Mouse (Mus musculus) erythroblast, adult 5-6 weeks (primary cell): ENCODE results near the gene Stard9. TPM values are rescaled to one million over a fixed set of nuclear protein-coding genes. Genes with fewer than 3 reads are reported as not detected.
A peak's percentile ranks its signal among the peaks of the same experiment; 100 is the strongest.
"Not testable (repeated sequence)": the region's sequence is repeated elsewhere in the genome, so short reads cannot be mapped to it uniquely, and the experiment has no call there.

Experiments
- ATAC-seq: replicated peaks from 2 replicates; pipeline ENCODE4 v1.8.0; 2016; ENCODE audit warnings: moderate number of reproducible peaks, mild to moderate bottlenecking, moderate TSS enrichment, inconsistent platforms; ENCODE audit not compliant: poor library complexity, low FRiP score, severe bottlenecking
- total RNA-seq, 2 experiments: library from RNA; stranded (forward) in 1 of 2; stranded (reverse) in 1 of 2; fragments of 150-400 nt in 1 of 2; fragments of 200-764, 138-1000 nt in 1 of 2; gene quantifications; 2 replicates each; pipeline versions ENCODE4 v1.2.3 to v1.2.4; 2015 to 2017; ENCODE audit warnings: low replicate concordance in 2 of 2

The Stard9 gene
- total RNA-seq, 2 experiments from 2014 or later: 0.94 to 7.1 TPM

DNA sequence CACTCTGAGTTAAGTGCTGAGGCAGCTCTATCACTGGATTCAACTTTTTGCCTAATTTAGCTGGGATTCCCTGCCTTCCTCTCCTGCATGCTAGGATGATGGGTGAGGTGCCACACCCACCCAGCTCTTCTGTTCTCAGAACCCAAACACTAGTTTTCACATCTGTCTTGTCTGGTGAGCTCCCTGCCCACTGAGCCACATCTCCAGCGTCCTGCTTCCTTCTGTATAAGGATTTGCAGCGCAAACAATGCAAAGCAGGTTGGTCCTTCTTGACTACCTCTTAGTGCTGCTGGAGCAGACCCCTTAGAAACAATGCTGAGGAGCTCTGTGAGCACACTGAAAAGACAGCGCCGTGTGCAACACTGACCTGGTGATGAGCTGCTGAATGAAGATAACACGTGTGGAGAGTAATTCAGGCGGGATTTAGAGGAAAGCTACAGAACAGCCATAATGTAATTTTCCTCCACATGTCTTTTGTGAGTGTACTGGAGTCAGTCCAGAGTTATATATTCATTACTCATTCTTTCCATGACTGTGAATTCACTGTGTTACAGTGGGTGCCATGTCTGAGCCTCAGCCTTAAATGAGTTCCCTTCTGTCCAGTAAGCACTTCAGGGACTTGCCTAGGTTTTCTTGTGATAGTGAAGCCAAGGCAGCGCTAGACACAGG lies 23.5 kb downstream of the Stard9 start:
- no peak for ATAC-seq

DNA sequence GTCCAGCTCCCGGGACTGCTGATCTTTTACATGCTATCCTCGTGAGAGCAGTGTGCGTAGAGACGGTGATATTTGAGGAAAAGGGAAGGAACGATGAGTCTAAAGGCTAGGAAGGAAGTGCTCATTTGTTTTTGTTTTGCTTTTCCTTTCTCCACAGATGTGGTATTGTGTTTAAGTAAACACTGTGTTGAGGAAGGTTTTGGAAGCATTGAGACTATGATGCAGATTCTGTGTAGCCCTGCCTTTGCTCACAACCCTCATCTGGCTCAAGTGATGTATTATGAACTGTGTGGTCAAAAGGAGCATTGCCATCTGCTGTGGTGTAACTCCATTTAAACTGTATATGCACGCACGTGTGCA lies 24.0 kb downstream of the Stard9 start:
- ATAC-seq: no peak

DNA sequence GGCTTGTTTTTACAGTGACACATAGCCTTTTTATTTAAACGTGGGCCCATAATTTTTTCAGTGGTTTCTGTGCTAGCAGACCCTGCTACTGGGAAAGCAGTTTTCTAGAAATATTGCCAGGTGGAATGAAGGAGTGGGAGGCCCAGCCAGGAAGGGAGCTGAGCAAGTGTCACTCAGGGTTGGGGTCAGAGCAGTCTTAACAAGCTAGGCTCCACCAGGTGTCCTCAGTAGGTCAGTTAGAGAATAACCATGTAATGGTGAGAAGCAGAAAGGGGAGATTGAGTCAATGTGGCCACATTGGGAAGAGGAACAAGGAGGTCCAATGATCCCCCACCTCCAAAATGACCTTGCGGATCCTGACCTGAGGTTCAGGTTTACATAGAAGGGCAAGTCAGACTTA lies 25.8 kb downstream of the Stard9 start:
- ATAC-seq: no peak

DNA sequence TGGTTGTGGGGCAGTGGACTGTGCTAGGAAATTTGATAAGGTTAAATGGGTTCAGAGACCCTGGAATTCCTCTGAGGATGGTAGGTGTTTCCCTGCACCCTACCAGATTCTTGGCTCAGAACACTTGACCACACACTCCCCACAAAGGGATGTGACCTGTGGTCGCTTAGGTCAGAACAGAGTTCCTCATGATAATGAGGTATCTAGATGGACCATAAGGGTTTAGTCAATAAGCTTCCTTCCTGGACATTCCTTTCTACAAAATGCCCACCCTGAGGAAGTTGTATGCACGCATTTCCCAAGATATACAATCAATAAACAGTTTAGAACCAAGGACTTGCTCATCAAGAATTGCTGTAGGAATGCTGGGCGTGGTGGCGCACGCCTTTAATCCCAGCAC lies 27.0 kb downstream of the Stard9 start:
- no peak for ATAC-seq

DNA sequence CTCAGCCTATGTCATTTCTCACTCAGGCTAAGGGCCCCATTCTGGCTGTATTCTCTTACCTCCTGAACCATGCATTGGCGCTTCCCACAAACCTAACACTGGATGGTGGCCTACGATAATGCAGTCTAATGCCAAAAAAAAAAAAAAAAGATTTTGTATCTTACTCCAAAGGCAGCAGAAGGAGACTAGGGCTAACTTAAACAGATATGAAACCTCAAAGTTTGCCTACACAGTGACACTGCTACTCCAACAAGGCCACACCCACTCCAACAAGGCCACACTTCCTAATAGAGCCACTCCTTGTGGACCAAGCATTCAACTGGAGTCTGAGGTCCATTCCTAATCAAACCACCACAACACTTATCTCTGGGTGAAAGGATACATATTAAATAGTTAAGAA lies 27.8 kb downstream of the Stard9 start:
- no peak for ATAC-seq

DNA sequence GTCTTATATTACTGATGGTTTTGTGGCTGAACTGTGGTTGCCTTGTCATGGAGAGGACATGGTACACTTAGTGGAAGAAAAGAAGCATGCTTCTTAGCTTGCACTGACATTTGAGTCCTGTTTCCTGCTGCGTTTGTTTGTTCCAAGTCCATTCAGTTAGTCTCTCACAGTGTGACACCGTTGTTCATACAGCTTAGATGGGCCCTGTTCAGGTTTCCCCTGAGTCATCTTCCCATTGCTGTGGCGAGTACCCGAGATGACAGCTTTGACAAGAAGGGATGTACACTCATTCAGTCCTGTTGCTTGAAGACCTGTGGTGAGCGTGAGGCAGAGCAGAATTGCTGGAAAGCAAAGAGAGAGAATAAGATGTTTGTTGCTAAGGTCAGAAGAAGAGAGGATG lies 29.6 kb downstream of the Stard9 start:
- no peak for ATAC-seq

DNA sequence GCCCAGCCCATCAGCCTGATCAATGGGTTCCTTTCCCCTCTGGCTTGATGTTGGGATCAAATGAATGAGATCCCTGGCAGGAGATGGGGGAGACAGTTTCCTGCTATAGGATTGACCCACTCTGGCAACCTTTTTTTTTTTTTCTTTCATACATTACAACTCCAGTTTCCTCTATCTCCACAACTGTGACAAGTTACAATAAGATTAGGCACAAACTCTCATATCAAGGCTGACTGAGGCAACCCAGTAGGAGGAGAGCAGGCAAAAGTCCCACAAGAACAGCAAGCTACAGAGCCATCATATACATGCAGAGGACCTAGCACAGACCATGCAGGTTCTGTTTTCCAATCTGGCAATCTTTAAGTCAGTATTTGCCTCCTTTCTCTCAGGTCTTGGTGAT lies 30.4 kb downstream of the Stard9 start:
- no peak for ATAC-seq

DNA sequence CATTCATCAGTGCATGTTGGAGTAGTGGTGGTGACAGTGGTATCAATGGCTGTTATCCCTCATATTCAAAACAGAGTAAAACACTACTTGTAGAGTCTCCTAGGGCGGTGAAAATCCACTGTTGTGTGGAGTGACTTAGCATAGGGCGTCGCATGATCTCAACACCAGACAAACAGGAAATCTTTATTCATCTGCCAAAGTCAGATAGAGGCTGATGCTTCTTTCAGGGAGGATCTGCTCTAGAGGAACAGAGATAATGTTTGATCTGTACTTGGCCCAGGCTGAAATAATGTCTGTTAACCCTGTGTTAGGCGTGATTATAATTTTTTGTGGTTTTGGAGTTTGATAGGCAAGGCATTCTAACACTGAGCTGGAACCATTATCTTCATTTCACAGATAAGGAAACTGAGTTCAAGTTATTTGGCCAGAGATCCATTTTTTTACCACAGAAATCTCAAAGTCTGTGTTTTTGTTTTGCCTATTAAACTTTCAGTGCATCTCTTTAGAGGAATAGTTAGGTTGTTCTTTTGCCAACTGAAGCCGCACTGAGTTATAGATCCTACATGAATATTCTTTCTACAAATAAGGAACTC lies 31.7 kb downstream of the Stard9 start:
- no peak for ATAC-seq

DNA sequence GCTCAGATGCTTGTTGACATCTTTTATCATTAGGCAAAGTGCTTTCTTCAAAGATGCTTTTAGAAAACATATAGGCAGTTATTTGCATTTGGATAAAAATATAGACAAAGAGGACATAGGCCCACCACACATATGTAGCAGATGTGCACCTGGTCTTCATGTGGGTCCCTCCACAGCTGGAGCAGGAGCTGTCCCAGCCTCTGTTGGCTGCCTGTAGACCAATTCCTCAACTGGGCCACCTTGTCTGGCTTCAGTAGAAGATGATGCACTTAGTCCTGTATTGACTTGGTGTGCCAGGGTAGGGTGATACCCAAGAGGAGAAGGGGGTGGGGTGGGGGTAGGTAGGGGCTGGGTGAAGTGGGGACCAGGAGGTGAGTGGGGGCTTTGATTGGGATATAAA lies 33.8 kb downstream of the Stard9 start:
- no peak for ATAC-seq

DNA sequence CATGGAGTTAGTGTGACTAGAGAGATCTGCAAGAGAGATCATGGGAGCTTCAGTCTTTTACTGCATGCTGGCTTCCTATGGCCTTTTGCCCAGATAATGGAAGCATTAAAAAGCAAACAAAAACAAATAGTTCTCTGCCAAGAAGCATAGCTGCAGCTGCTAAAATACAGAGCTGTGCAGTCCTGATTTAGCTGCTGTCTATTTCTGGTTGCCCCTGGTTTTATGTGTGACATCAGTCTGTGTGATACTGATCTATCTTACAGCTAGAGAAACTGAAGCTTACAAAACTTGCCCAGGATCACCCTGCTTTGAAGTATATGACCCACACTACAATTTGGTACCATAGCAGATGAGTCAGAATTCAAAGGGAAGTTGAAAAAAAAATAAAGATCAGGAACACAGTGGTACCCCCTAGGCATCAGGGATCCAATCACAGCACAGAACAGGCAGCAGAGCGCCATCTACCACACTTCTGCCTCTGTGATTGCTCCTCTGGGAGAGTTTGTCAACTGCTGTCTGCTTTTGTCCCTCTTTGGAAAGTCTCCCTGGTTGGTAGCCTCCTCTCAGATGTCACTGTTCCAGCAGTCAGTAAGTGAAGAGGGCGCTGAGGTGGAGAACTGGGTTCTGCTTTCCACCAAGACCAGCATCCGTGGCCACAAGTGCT lies 34.7 kb downstream of the Stard9 start:
- no peak for ATAC-seq

DNA sequence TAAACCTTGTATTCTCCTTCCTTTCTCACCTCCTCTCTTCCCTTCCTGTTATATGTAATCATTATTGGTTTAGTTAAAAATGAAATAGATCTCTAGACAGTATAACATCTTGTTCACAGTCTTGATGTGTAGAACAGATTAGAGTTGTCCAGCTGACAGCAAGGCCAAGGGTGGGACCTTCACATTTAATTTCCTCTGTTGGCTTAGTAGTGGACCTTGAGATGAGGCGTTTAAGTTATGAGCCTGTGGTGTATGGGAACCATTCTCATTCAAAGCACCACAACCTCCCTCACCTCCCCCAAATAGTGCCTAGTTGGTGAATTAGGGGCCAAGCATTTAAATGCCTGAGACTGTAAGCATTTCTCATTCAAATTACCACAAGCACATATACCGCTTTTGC lies 38.5 kb downstream of the Stard9 start:
- no peak for ATAC-seq

DNA sequence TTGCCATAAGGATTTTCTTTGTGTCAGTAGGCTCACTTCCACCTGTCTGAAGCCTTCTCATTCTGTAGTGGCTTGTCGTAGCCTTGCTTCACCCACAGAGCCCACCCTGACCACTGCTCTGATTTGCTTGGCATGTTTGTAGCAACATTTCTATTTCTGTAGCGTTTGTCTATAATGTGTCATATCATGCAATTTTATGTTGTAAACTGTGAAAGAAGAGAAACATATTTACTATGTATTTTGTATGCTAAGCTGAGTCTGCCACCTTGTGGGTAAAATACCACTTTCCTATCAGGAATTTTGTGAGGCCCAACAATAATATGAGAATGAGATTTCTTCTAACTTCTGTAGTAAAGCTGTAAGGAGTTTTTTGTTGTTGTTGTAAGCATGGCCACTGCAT lies 41.3 kb downstream of the Stard9 start:
- ATAC-seq: no peak

DNA sequence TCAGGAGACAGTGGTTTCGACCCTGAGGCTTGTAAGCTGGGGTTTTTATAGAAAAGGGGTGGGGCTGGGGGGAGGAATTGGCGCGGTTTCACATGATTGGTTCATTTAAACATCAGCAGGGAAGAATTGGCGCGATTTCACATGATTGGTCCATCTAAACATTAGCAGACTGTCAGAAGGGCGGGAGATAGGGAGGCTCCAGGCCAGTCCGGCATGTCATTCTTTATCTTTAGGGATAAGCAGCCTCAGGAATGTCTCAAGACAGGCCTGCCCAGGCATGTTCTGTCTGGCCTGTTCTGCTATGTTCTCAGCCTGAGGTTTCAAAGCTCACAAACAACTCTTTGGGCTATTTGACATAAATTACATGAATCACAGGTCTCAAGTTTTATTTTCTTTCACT lies 52.2 kb downstream of the Stard9 start:
- ATAC-seq: not testable (repeated sequence)

DNA sequence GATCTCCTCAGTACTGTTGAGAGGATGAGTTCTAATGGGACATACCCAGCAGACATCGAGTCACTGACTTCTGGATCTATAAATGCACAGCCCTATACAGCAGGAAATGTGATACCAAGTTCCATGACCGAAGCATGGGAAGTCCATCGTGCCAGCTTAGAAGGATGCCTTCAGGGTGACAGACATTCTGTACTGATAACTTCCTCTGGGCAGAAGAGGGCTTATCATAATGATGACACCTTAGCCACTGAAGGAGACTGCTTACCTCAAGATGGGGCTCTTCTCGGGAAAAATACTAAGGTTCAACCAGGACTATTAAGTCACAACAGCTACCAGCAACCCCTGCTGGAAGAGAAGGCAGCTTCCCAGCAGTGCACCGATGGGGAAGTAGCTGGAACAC lies 68.8 kb downstream of the Stard9 start:
- ATAC-seq: peak; percentile 85

DNA sequence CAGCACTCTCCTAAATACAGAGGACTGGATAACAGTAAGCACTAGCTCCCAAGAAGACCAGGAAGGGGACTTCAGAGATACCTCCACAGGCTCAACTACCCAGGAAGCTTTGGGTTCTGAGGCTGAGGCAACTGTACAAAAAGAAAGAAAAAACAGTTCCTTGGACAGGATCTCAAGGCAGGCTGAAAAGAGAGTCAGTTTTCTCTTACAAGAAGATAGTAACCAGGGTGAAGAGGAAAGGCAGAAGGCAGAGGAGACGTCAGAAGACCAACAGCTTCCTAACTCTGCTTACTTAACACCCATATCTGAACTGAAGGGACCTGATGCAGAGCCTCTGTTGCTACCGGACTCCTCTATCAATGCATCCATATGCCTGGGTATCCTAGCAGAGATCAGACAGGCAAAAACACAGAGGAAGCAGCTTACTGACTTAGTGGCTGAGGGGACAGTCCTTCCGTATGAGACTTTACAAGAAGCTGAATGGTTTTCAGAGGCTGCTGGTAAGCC lies 71.5 kb downstream of the Stard9 start:
- ATAC-seq: no peak

DNA sequence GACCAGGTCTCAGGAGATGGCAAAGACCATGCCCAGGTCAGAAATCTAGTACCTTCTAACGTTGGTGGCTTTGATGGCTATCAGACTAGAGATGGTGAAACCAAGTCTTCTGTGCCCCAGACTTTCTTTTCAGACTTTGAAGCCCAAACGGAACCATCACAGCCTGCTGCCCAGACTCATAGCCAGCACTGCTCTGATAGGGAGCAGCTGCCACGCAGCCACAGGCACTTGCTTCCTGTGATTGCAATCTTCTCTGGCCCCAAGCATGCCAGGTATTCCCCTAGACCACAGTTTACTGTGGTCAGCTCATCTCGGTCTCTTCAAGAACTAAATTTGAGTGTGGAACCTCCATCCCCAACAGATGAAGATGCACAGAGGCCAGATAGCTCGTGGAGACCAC lies 73.8 kb downstream of the Stard9 start:
- no peak for ATAC-seq

DNA sequence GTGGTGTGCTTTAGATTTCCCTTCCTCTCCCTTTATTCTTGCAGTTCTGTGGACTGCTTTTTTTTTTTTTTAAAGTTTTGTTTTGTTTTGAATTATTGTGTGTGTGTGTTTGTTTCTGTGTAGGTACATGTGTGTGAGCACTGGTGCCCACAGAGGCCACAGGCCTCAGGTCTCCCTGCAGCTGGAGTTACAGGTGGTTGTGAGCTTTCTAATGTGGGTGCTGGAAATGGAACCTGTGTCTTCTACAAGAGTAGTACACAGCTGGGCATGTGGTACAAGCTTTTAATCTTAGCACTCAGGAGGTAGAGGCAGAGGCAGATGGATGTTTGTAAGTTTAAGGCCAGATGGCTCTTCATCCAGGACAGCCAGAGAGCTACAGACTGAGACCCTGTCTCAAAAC lies 78.1 kb downstream of the Stard9 start:
- no peak for ATAC-seq

DNA sequence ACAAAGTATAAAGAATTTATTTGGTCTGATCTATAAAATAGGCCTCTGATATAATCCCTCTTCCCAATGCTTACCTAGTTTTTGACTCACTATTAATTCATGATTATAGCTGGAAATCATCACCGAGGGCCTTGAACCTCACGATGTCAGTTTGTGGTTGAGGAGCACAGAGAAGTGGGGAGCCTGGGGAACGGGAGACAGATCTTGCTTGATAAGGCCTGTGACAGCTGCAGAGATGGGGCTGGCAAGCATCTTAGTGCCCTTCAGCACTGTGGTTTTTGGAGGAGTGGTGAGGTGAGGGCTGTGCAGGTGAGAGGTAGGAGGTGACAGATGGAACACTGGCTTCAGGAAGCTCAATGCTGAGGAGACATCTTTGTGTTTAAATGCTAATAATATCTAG lies 81.2 kb downstream of the Stard9 start:
- ATAC-seq: no peak

DNA sequence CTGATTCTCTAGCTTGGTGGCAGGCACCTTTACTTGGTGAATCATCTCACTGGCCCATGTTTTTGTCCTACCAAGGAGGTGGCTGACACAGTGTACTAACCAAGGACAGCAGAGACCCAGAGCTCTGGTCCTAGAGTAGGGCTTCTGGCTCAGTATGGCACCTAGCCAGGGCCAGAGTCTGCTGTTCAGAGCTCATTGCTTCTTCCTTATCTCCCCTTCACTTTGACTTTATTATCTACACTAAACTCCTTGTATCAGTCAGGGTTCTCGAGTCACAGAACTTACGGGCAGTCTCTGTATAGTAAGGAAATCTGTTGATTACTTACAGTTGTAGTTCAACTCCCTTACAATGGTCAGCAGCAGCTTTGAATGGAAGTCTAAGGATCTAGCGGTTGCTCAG lies 82.0 kb downstream of the Stard9 start:
- no peak for ATAC-seq

DNA sequence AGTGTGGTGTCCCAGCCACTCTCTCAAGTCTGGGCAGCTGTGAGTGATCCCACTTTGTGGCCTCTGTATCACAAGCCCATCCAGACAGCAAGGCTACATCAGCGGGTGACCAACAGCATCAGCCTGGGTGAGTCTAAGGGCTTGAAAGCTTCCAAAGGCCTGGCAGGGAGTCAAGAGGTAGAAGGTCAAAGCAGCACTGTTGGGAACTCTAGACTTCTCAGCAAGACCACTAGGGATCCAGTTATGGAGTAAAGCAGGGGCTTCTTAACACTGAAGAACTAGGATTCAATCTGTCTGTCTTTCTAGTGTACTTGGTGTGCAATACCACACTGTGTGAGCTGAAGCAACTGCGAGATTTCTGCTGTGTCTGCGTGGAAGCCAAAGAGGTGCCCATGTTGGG lies 84.5 kb downstream of the Stard9 start:
- no peak for ATAC-seq

DNA sequence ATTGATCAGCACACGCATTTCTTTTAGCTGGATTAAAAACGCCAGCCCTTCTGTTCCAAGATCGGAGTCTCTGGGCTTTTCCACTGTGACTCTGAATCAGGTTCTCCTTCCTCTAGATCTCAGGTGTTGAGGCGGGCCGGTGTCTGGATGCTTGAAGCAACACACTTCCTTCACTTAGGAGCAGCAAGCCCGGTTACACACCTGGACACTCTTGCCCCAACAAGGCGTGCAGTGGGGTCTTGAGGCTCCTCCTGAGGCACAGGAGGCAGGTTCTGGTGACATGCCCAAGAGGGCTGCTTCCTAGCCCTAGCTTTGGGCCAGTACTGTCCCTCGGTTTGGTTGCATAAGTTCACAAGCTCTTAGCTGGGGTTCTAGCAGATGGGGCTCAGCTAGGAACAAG lies 89.6 kb downstream of the Stard9 start:
- ATAC-seq: no peak
